17 mouse cellular contexts compared by ENCODE assay signal in the genomic region with DNA sequence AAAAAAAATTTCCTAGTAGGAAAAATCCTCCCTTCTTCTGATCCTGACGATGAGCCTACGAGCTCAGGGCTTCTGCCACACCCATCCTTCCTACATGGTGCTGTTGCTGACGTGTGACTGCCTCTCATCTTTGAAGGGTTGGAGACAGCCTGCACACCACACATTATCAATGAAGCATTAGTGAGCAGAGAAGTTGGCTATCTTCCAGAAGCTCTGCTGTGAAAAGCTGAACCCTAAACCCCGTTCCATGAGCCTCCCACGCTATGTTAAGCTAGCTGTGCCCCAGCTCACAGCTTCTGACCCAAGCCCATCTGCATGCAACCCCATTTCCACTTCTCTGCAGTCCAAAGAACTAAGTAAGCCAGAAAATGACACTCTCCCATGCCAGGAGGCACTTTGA.
A peak's percentile ranks its signal among the peaks of the same experiment; 100 is the strongest.
DNase-seq lines count a peak whose midpoint lies in the region; ATAC-seq lines count a peak whose summit lies in the region.
"Had no signal": no experiment of that assay in that cellular context is flagged by ENCODE, and none has a peak within 500 bp of the region (broad histone marks: within the 10 kb centered on the region; RNA-seq: fewer than 3 reads in every experiment).

No protein-coding gene starts in this region.

- no peaks in the 10 kb centered on the region for H3K4me1 ChIP-seq in kidney, embryonic 16.5 days (ENCODE audit: insufficient read depth, low read length)

- H3K27ac ChIP-seq in kidney, embryonic 16.5 days (ENCODE audit: low read length), result no peak overlapping the region
- H3K27ac ChIP-seq: gastrocnemius, adult 2 months; intestine, embryonic 15.5 days had no signal

- no peak overlapping the region for H3K9ac ChIP-seq in kidney, embryonic 16.5 days (replicated peaks; ENCODE audit: low read length)
- H3K9ac ChIP-seq: intestine, embryonic 15.5 days had no signal

- no peaks in the 10 kb centered on the region for H3K9me3 ChIP-seq in kidney, embryonic 16.5 days (ENCODE audit: low read length)
- H3K9me3 ChIP-seq: intestine, embryonic 15.5 days had no signal

- peak; percentile 45 to 57 for DNase-seq in cerebellum, postnatal 10 days
- peak; percentile 21 to 33 for DNase-seq in layer of hippocampus, postnatal 10 days (ENCODE audit: low spot score in 2 of 2)
- DNase-seq in layer of hippocampus, postnatal 25 days (ENCODE audit: extremely low spot score in 1 of 2, low spot score in 1 of 2), result no peak
- DNase-seq in retina, postnatal 1 day, result peak; percentile 22
- no peak for DNase-seq in retina, embryonic 14.5 days (ENCODE audit: low spot score)
- DNase-seq in adipocyte (ENCODE audit: low spot score), result no peak
- DNase-seq: adrenal gland, postnatal 14 days; embryo, embryonic 11 days; gastrocnemius, adult 2 months; heart, adult 18-20 months; kidney, postnatal 10 days; right cerebral cortex, adult 18-20 months; thymus, postnatal 4 days had no signal

- H3K36me3 ChIP-seq in kidney, embryonic 16.5 days (ENCODE audit: insufficient read depth, low read length), result no peaks in the 10 kb centered on the region
- H3K36me3 ChIP-seq: intestine, embryonic 15.5 days had no signal

- no peak overlapping the region for H3K4me2 ChIP-seq in kidney, embryonic 16.5 days (replicated peaks; ENCODE audit: low read depth, low read length)
- H3K4me2 ChIP-seq: intestine, embryonic 15.5 days had no signal

- no peak overlapping the region for H3K4me3 ChIP-seq in kidney, embryonic 16.5 days (ENCODE audit: low read length)
- H3K4me3 ChIP-seq: erythroblast, embryonic 14.5 days; gastrocnemius, adult 2 months; intestine, embryonic 15.5 days had no signal

- WGBS in kidney, embryonic 16.5 days, result 66% methylated on average over 5 of the region's 5 CpGs

- ATAC-seq in cerebellum, adult (ENCODE audit: insufficient number of reproducible peaks, low FRiP score, low TSS enrichment), result no peak
- ATAC-seq in kidney, embryonic 16.5 days (ENCODE audit: low FRiP score, low TSS enrichment), result no peak
- ATAC-seq: intestine, embryonic 15.5 days had no signal

- no peaks in the 10 kb centered on the region for H3K27me3 ChIP-seq in kidney, embryonic 16.5 days (ENCODE audit: insufficient read depth, low read length)
- H3K27me3 ChIP-seq: intestine, embryonic 15.5 days had no signal

Comparison
In these comparisons a context has a peak if more than half of its experiments do, and no peak if none do; other contexts are left out.
1. DNase-seq: peak in cerebellum, postnatal 10 days (2 of 2), layer of hippocampus, postnatal 10 days (2 of 2) and retina, postnatal 1 day (single experiment); none in layer of hippocampus, postnatal 25 days (0 of 2), retina, embryonic 14.5 days (single experiment) and adipocyte (single experiment).